Mouse (Mus musculus): Measurements from ENCODE around the gene Ltbp3.

Ltbp3 gene

DNA sequence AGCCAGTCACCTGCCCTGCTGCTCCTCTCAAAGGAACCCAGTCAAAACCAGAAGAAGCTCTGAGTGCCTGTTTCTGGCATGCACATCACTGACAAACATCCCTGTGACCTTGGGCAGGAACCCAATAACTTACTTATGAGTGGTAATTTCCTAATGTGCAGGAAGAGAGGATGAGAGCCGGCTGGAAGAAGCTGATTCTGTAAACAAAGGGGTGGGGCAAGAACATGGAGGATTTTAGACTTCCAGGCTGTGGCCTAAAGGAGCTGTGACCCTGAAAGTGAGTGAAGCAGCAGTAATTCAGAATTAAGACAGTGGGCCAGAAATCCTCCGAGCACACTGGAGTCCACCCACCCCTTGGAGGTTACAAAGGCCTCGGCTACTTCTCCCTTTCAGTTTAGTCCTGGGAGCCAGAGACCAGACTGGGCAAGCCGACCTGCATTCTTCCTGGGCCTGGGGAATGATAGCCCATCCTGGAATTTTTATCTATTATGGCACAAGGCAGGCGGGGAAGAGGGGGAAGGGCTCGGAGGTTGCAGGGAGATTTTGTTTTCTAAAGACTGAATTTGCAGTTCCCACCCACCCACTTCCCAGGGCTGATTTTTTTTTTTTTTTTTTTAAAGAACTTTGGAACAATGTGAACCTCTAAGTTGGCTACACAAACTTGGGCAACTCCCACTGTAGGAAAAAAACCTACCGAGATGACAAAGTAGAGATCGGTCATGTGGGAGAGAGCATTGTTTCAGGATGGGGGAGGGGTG lies 65.5 kb downstream of the Ltbp3 start:
- DNase-seq (ENCODE audit: low spot score in 2 of 2), result no peak

DNA sequence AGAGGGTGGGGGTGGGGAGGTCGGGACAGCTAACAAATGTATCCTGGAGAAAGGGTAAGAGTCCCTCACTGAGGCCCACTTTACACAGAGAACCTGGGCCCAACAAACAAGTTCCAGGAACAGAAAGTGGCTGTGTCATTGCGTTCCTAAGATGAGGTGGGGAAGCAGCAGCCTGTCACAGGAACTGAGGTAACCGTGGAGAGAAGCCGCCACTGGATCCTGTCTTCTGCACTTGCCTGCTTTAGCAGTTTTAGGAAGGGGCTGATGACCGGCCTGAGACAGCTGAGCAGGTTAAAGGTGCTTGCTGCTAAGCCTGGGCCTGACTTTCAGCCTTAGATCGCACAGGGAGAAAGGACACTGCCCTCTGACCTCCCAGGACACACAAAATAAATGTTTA lies 66.1 kb downstream of the Ltbp3 start:
- peak in 1 of 2 experiments; percentile 45 for DNase-seq (ENCODE audit: low spot score in 2 of 2)

DNA sequence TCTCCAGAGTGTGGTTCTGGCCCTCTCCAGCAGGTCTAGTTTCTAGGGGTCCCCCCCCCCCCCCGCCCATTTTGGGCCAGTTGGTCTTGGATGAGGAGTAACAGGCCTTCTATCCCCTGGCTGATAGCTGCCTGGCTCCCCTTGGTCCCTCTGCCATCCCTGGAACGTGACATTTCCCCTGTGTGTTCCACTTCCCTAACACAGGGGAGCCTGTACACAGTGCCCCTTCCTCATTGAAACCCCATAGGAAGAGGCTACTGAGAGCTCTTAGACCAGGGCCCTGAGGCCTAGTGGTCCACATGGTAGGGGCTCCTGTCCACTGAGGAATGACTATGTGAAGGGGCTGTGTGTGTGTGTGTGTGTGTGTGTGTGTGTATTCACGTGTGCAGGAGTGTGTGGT lies 67.0 kb downstream of the Ltbp3 start:
- DNase-seq (ENCODE audit: low spot score in 2 of 2), result no peak

Measured in thymus, postnatal 10 days (tissue).